Mouse (Mus musculus) T-helper 1 cell (primary cell): ENCODE data around the gene Kcne2.

Experiments used
- in situ Hi-C: fragments of 300-600 bp; cut with MboI, MseI; formaldehyde crosslinking; loops from one replicate; pipeline ENCODE4 v1.15.1; 2025; ENCODE audit warnings: high pct_unique_total_duplicates

Kcne2 gene

DNA sequence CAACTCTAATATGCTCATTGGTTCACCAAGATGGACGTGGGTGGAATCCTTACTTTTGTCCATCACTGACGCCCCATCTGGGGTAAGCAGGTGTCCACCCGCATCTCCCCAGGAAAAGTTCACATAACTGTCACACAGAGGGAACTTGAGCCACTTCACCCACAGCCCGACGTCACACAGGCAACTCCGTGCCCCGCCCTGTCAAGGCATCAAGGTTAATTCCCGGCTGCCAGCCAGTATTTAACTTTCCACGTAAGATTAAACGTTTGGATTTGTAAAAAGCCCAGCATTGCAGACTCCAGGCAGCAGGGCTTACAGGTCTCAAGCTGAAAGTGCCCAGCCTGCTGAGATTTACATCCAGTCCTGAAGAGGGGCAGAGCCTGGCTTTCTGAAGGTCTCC lies at the start of gene Kcne2:
Gene Kcne2, plus strand, starts transcription at position 289 of the 400 bp plus-strand sequence.
- in situ Hi-C loops, result no loop called here

DNA sequence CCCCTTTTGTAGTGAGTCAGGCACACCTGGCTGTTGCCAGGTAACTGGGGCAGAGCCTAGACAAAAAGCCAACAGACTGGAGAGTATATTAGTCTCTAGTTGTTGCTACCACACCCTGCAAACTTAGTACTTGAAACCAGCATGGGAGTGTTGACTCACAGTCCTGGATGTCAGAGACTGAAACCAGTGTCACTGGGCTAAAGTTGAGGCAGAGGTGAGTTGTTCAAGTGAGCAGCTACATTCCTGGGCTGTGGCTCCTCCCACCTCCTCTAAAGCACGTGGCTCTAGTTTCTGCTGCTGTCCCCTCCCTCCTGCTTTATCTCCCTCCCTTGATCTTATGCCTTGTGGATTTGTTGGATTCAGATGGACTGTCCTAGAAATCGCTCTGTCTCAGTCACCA lies 46.3 kb upstream of the Kcne2 start:
- in situ Hi-C loops, result no loop called here

DNA sequence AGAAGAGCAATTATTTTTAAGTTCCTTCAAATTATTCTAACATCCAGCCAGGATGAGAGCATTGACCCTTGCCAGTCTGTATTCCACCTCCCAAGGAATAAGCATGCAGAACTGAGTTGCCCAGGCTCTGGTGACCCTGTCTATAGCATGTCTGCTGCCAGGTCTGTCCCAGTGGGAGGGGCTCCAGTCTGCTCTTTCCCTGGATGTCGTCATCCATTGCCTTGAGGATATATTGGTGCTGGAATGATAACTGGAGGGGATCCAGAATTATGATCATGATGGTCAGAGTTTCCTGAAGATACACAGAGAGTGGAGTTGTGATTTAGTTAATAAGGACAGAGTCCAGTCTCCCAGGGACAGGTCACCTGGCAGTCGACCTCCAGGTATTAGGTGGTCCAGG lies 45.2 kb upstream of the Kcne2 start:
- in situ Hi-C loops, result no loop called here

DNA sequence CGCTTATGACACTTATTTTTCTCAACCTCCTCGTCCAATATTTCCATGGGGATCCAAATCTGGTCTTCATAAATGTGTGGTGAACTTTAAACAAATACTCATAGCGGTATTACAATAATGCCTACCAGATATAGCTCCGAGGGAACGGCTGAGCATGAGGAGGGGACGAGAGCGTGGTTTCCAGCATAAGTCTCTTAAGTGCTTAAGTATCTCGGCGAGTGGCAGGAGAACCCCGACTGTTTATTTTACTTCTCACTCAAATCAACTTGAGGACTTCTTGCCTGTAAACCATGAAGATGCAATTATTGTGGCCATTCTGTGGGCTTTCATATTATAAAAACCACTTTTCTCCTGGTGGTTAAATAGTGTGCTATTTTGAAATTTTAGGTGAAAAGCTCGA lies 44.5 kb upstream of the Kcne2 start:
- in situ Hi-C loops, result no loop called here

DNA sequence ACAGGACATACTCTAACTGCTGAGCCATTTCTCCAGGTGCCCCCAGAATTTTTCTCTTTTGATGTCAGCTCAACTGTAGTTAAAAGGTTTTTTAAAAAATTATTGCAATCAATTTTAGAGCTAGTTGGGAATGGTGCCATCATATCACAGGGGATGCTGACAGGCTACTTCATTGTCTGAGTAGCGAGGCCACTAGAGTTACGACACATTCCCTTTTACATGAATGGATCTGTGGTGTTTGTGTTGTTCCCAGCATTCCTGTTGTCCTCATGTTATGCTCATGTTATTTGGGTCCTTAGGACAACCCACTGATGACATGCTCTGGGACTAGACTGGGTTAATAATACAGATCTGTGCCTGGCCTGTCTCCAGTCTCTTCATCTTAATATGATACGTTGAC lies 42.5 kb upstream of the Kcne2 start:
- in situ Hi-C loops, result no loop called here

DNA sequence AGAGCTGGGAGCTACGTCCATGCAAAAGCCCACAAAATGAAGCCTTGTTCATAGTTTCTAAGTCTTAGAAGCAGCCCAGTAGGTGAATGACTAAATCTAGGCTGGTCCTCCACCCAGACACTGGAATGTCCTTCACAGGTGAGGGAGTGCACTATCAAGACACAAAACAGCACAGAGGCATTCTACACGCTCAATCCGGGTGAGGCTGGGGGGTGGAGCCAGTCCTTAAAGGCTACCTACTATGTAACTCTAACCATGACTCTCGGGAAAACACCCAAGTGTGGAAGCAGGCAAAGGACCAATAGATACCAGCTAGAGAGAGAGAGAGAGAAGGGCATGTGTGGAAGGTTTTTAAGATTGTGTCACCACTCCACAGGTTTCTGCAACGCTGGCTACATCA lies 41.7 kb upstream of the Kcne2 start:
- in situ Hi-C loops, result no loop called here

DNA sequence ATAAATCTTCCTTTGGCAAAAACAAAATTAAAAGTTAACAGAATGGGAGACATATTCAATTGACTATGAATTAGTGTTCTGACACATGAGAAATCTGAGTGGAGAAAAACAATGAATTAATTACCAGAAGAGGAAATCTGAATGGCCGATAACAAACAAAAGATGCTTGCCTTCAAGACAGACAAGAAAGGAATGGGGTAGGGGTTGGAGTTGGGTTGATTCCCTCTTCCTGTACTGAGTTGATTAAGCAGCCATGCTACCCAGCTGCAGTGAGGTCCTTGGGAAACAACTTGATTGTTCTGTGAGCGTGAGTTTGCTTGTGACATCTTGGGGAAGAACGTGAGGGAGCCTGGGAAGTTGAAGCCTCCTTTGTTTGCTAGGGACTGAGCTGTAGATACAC lies 37.9 kb upstream of the Kcne2 start:
- in situ Hi-C loops, result no loop called here

DNA sequence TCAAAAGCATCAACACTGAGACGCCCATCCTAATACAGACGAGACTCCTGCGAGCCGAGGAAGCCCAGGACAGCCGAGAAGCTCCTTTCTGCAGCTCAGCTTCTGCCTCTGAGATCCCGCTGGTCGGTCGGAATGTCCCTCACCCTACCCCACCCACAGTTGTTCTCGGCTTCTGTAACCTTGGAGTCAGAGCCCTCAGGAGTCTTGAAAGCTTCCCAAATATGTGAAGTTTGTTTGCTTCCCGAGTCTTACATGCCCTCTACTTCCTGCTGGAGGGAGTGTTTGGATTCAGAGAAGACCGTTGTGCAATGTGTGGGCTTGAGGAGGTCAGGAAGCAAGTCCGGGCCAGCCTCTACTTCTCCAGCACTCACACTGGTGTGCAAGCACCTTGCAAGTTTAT lies 24.3 kb upstream of the Kcne2 start:
- in situ Hi-C loops, result no loop called here

DNA sequence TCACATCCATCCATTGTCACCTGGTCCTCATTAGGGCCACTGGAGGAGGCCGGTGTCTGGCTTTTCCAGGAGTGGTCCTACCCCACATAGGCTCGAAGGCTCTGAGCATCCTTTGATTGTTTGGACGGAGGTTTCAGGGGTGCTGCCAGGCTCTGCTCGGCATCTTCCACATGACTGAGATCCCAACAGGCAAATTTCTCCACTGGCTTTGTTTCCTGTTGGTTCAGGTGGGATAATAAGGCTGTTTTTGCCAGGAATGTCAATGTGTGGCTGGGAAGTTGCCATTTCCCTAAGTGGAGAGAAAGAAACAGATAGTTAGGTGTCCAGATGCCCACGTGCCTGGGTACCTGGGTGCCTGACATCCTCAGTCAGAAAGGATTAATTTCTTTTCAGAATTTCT lies 17.7 kb upstream of the Kcne2 start:
- in situ Hi-C loops, result no loop called here

DNA sequence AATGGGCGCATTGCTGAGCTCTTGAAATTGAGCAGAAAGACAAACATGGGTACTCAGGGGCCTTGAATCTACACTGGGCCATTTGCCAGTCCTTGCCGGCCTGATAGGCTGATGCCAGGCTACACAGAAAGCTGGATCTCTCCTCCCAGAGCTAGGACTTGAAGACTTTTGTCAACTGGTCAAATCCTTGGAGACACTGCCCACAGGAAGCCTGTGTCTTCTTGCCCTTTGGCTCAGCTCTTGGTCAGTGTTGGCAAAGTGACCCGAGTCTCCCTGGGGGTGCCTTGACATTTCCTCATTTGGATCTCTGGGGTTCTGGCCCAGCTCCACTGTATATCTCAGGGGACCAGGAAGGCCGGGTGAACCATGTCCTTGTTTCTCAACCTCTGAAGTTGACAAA lies 16.7 kb upstream of the Kcne2 start:
- in situ Hi-C loops, result no loop called here

DNA sequence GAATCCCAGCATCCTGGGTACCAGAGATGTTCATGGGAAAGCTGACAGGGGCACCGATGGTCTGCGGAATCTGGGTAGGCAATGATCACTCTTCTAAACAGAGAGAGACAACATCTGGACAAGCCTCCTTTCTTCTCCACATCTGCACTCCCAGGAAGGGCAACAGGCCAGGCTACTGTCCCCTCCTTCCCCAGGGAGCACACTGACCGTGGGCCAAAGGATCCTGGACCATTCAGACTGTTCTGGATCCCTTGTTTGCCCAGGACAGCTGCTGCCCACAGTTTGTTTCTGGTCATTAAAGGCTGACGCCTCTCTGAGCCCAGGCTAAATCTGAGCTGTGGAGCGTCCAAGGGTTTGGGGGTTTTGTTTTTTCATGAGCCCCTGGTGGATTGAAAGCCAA lies 9.5 kb upstream of the Kcne2 start:
- in situ Hi-C loops, result no loop called here

DNA sequence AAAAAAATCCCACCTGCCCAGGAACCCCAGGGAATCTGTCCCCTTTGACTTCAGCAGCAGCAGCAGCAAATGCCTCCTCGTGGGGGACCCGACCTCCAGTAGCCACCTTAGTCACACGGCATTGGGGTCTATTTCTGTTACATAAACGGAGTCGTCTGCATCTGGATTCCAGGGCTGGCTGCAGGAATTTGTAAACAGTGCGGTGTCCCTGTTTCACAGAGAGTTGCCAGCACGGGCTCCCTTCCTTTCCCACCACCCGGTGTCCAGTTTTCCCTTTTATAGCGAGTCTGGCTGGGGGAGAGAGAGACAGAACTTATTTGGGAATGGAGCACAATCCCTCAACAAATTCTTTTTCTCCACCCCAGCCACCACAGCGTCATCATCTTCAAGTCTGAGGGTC lies 7.1 kb upstream of the Kcne2 start:
- in situ Hi-C loops, result loop anchor here (5.0 kb wide), 1 partner anchor 348 kb away; no protein-coding TSS in a partner anchor

DNA sequence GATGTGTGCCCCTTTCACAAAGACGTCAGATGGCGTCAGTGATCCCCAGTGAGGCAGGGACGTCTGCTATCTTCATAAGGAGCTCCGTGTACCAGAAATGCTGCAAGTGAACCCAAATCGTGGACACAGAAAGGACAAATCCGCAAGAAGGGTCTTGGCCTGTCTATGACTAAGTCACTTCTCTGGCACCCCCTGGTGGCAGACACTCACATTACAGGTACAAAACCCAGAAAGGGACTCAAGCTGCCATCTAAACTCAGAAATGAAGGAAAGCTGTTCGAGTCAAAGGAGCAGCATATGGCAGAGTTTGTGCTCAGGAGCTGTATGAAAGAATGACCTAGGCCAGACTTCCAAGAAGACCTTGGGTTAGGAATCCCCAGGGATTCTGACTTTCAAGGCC lies 5.6 kb upstream of the Kcne2 start:
- in situ Hi-C loops, result loop anchor here (5.0 kb wide), 1 partner anchor 349 kb away; no protein-coding TSS in a partner anchor

DNA sequence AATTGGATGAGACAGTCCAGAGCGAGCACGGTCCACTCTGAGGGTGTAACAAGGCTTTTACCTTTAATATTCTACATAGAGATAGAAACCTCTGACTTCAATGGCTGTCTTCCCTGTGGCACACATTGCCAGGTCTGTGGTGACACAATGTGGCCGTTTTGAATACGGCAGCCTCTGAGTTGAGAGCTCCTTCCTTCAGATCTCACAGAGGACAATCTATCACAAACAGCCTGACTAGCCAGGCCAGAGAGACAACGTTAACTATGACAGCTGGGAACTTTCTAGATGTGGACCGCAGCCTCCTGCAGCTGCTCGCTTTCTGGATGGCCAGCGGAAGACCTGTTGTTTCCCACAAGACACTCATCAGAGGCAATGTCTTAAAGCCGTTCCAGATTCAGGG lies 3.4 kb upstream of the Kcne2 start:
- in situ Hi-C loops, result loop anchor here (5.0 kb wide), 1 partner anchor 351 kb away; no protein-coding TSS in a partner anchor

DNA sequence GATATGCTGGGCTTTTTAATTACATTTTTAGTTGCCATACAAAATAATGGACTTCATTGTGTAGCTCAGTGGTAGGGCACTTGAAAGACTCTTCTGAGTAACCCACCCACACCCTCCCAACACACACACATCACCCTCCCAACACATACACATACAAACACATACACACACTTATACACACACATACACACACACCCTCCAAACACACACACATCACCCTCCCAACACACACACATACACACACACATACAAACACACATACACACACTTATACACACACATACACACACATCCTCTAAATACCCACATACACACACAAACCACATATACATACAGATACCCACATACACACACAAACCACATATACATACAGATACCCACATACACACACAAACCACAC lies 2.1 kb upstream of the Kcne2 start:
- in situ Hi-C loops, result no loop called here

DNA sequence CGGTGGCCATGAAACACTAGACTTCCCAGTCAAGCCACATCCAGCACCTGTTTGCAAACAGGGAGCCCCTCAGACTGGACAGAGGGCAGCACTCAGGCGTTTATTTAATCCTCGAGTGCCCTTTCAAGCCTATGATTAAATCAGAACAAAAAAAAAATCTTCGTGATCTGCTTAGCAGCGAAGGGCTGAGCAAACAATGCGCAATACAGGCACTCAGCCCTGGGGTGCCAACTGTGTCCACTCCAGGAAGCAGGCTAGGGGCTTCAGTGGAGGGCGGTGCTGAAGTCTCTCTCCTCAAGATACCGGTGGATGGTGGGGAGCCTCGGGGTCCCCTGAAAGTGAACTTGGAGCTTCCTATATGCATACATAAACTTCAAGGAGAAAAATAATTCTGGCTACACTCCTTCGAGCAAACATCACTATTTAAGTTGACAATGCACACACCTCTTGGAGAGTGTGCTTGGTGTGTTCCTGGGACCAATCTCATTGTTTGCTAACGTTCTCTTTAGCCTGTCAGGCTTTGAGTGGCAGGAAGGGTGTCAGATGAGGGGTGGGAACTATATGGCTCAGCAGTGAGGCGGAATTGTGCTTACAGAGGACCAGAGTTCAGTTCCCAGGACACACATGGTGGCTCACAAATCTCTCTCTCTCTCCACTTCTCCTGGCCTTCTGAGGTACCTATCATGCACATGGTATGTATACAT lies 2.2 kb downstream of the Kcne2 start:
- in situ Hi-C loops, result no loop called here

DNA sequence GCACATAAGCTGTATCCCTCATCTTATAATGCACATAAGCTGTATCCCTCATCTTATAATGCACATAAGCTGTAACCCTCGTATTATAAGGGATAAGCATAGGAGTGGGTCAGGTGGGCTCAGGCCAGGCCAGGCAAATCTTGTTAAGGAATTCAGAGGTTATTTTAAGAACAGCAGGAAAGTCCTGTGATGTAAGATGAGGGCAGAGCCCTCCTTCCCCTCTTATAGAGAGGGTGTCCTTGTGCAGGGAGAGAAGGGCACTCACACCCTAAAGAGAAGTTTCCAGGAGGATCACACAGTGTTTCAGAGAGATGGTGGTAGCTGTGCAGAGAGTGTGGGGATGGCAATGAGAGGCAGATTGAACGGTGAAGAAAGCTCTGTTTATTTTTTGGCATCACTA lies 3.1 kb downstream of the Kcne2 start:
- in situ Hi-C loops, result no loop called here

DNA sequence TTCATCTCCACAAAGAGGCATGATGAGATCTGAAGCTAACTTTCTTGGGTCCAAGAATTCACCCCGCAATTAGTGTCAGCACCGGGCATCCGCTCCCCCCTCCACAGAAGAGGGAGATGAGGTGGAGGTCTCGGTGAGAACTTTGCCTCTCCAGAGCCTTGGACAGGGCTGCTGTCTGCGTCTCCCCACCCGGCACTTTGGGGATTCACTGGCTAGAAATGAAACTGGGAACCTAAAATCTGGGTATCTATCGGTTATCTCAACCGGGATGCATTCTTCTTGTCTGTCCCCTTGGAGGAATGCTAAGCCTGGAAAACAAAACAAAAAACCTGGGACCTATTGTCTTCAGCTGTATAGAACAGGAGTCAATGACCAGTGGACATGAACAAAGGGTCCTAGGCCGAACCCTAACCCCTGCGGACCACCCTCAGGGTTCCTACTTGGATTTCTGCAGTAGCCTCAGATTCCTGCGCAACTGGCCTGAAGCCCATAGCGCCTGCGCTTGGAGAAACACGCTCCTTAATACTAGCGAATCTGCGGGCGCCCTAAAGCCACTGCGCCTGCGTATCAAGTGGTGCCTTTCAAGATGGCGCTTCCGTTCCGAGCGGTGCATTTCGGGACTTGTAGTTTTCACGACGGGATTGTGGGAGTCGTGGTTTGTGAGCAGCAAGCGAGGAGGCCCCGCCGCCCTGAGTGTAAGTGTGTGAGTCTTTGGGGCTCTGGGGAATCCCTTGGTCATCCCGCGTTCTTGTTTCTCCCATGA lies 8.6 kb downstream of the Kcne2 start, which contains the start of gene Smim11:
Gene Smim11, plus strand, starts transcription at position 638 of the 763 bp plus-strand sequence.
- in situ Hi-C loops, result loop anchor here (10.0 kb wide), 2 partner anchors 164 to 846 kb away; no protein-coding TSS in a partner anchor

DNA sequence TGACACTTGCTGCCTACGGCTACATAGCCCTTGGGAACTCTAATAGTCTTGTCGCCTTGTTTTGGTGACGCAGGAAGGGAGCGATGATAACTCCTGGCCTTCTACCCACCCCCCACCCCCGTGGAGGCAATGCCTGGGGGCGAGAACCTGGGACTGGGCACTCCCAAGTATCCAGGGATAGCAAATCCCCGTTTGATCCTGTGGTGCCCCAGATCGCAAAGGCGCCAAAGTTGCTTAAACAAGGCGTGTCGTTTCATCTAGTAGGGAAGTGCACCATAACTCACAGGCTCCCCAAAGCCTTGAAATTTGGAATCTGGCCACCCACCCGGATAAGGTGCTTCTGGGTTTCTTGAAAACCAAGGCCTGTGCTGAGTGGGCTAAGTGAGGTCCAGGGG lies 9.2 kb downstream of the Kcne2 start:
- in situ Hi-C loops, result loop anchor here (10.0 kb wide), 2 partner anchors 163 to 847 kb away; no protein-coding TSS in a partner anchor

DNA sequence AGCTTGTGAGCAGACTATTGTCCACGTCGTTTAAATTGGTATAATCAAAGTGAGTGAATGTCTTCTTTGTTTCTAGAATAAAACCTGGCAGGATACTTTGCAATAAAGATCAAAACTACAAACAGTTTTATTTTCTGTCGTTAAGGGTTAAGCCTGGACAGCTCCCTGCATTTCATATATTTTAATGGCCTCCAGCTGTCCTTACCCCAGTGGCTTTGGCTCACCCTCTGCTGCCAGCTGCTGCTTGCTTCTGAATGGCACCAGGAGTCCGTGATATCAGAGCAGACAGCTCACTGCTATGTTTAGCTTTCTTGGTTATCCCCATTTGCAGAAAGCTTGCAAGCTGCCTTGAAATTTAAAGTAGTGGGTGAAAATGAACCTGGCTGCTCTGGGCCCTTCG lies 9.8 kb downstream of the Kcne2 start:
- in situ Hi-C loops, result loop anchor here (10.0 kb wide), 2 partner anchors 163 to 847 kb away; no protein-coding TSS in a partner anchor

DNA sequence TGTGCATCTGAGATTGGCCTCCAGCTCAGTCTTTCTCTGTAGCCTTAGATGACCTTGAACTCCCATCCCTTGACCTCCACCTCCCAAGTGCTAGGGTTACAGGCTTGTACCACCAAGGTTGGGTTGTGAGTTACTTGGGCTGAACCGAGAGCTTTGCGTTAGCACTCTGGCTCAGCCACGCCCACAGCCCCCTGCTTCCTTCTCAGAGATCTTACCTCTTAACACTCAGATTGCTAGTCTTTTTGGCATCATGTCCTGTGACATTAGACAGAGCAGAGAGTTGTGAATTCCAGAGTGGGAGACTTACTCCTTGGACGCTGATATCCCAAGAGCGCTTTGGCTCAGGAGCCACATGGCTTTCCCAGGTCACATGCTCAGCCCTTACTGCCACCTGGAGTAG lies 10.3 kb downstream of the Kcne2 start:
- in situ Hi-C loops, result loop anchor here (10.0 kb wide), 2 partner anchors 162 to 848 kb away; no protein-coding TSS in a partner anchor

DNA sequence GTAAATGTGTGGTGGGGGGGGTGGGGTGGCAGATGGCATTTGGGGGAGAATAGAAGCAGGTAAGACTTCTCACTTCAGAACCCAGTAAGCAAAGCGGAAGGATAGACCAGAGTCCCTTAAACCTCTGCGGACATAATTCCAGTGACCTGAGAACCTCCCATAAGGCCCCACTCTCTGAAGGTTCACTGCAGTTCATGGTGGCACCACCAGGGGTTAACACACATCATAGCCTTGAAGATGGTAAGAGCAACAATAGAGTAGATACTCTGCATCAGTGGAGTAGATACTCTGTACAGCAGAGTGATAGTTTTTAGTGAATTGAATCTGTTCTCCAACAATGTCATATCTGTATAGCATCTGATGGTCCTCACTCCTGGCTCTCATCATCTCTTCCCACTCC lies 13.3 kb downstream of the Kcne2 start:
- in situ Hi-C loops, result loop anchor here (10.0 kb wide), 2 partner anchors 159 to 851 kb away; no protein-coding TSS in a partner anchor

DNA sequence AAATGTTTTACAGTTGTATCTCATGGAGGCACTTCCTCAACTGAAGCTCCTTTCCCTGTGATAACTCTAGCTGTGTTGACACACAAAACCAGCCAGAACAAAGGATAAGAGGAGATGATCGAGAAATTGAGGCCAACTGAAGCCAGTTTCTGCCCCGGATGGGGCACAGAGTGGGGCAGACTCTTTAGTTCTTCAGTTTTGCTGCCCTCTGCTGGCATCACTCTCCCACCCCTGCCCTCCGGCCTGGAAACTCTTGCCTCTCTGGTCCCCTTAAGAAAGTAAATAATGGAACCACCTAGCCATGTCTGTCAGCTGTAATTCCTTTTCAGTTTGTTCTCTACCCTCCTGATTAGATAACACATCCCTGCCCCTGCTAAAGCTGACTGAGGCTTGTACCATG lies 15.8 kb downstream of the Kcne2 start:
- in situ Hi-C loops, result loop anchor here (10.0 kb wide), 2 partner anchors 157 to 853 kb away; no protein-coding TSS in a partner anchor
